8 mouse cellular contexts compared by ENCODE assay signal in genomic region chr7:92668791-92669506, GRCm38 (mm10). TPM values are rescaled to one million over a fixed set of nuclear protein-coding genes. Genes with fewer than 3 reads are reported as not detected.
A peak's percentile ranks its signal among the peaks of the same experiment; 100 is the strongest.
DNase-seq lines count a peak whose midpoint lies in the region; ATAC-seq and TF ChIP-seq lines count a peak whose summit lies in the region.

No protein-coding gene starts in this region.

- peaks cover 32% of the 10 kb centered on the region for H3K36me3 ChIP-seq in E14TG2a.4 (ENCODE audit: insufficient read depth, low read length)
- H3K36me3 ChIP-seq in forebrain, embryonic 15.5 days = 0 out of 2 replicates have a peak, but pooled peaks cover 4% of the 10 kb centered on the region

- peak overlapping the region; percentile 99 for H3K4me3 ChIP-seq in E14TG2a.4 (replicated peaks; ENCODE audit: low read length)
- peak overlapping the region; percentile 89 for H3K4me3 ChIP-seq in forebrain, embryonic 15.5 days
- peak overlapping the region; percentile 98 for H3K4me3 ChIP-seq in lung, adult 2 months (replicated peaks; ENCODE audit: extremely low read depth, low read depth, low read length)

- H3K9ac ChIP-seq in forebrain, embryonic 15.5 days (replicated peaks) = peak overlapping the region; percentile 89

- TF ChIP-seq CTCF in E14TG2a.4 (conservative IDR thresholded peaks at IDR 0.05; ENCODE audit: low read length) = no peak
- TF ChIP-seq CTCF in lung, adult 2 months (IDR thresholded peaks at IDR 0.05; ENCODE audit: insufficient read depth, low read length) = no peak

- peaks cover 32% of the 10 kb centered on the region for H3K4me1 ChIP-seq in E14TG2a.4 (replicated peaks; ENCODE audit: low read depth, low read length)
- peaks cover 31% of the 10 kb centered on the region for H3K4me1 ChIP-seq in forebrain, embryonic 15.5 days
- H3K4me1 ChIP-seq in lung, adult 2 months (ENCODE audit: control insufficient read depth, insufficient read depth, low read length) = peaks cover 6% of the 10 kb centered on the region

- no peaks in the 10 kb centered on the region for H3K27me3 ChIP-seq in E14TG2a.4 (ENCODE audit: insufficient read depth, low read length)
- no peaks in the 10 kb centered on the region for H3K27me3 ChIP-seq in forebrain, embryonic 15.5 days

- intact Hi-C loops in heart, postnatal 25 days (cut with DNase I) = loop anchor here (1.0 to 10.0 kb wide), 2 partner anchors 70 to 104 kb away; partner anchors contain the start of gene Ccdc90b

- DNase-seq in cerebellum, adult 11 months = peak; percentile 53
- peak; percentile 35 for DNase-seq in heart, postnatal 25 days (ENCODE audit: low spot score)
- peak; percentile 42 to 65 for DNase-seq in layer of hippocampus, adult 18-20 months (ENCODE audit: low spot score in 2 of 2)
- peak; percentile 69 for DNase-seq in lung, adult 2 months
- peak; percentile 64 for DNase-seq in testis, postnatal 14 days (ENCODE audit: low spot score)

- H3K4me2 ChIP-seq in forebrain, embryonic 15.5 days (replicated peaks) = peak overlapping the region; percentile 81

- under 1% methylated on average over 29 of the region's 29 CpGs for WGBS in forebrain, embryonic 15.5 days
- 1% methylated on average over 29 of the region's 29 CpGs for WGBS in lung, adult 2 months

- TF ChIP-seq POLR2A in lung, adult 2 months (IDR thresholded peaks at IDR 0.05; ENCODE audit: borderline replicate concordance, extremely low read depth, low read depth, low read length) = peak; percentile 42; the same call in 1 of the 2 replicates

- peak; percentile 16; the same call in 1 of the 2 replicates for ATAC-seq in forebrain, embryonic 15.5 days (replicated peaks)
- peak; percentile 15; the same call in 1 of the 2 replicates for ATAC-seq in neutrophil, adult 5-6 weeks (ENCODE audit: extremely low read depth, insufficient number of reproducible peaks, low FRiP score, poor library complexity, severe bottlenecking)

- peak overlapping the region; percentile 97 for H3K27ac ChIP-seq in forebrain, embryonic 15.5 days (replicated peaks)

- H3K9me3 ChIP-seq in E14TG2a.4 (ENCODE audit: low read length) = no peaks in the 10 kb centered on the region
- H3K9me3 ChIP-seq in forebrain, embryonic 15.5 days = no peaks in the 10 kb centered on the region

RNA-seq across cellular contexts. Expression of gene Pcf11, which starts 0.8 kb away (rescaled TPM):
- polyA plus RNA-seq in forebrain, embryonic 15.5 days (2015; fragmentation: Nextera tagmentation; extraction: Ambion mirVana) = 24.0 and 24.1 TPM in 2 replicates
- total RNA-seq in heart, postnatal 25 days (2021) = 10 to 100 TPM; 23.0 to 28.2 TPM
- total RNA-seq in layer of hippocampus, adult 18-20 months (2021) = 10 to 100 TPM; 57.0 to 69.4 TPM
- polyA plus RNA-seq in lung, adult 2 months (2012; rRNA removed) = 14.7 and 17.1 TPM in 2 replicates
- total RNA-seq in neutrophil, adult 5-6 weeks (2017) = 219 and 235 TPM in 2 replicates

RNA-seq across cellular contexts. Expression of gene Ankrd42, which starts 32.0 kb away (rescaled TPM):
- 16.1 and 17.2 TPM in 2 replicates for polyA plus RNA-seq in forebrain, embryonic 15.5 days (2015; fragmentation: Nextera tagmentation; extraction: Ambion mirVana)
- total RNA-seq in heart, postnatal 25 days (2021) = 1 to 10 TPM; 1.0 to 1.1 TPM
- 10 to 100 TPM; 16.3 to 17.1 TPM for total RNA-seq in layer of hippocampus, adult 18-20 months (2021)
- 2.3 and 3.4 TPM in 2 replicates for polyA plus RNA-seq in lung, adult 2 months (2012; rRNA removed)
- total RNA-seq in neutrophil, adult 5-6 weeks (2017) = 0.12 TPM in 1 of 2 replicates, not detected in the other

Comparison
In these comparisons a context has a peak if more than half of its experiments do, and no peak if none do; other contexts are left out.
1. Peak in every context shown above with its lines: DNase-seq, ATAC-seq, H3K4me3 ChIP-seq and H3K27ac ChIP-seq.
2. RNA of gene Ankrd42, which starts 32.0 kb away (total RNA-seq): 16.3 to 17.1 TPM in layer of hippocampus, adult 18-20 months; 1.0 to 1.1 TPM in heart, postnatal 25 days and 0.12 TPM in neutrophil, adult 5-6 weeks; every median in the first group is over 4 times any median in the second.